8 mouse cellular contexts compared by ENCODE assay signal in the genomic region with DNA sequence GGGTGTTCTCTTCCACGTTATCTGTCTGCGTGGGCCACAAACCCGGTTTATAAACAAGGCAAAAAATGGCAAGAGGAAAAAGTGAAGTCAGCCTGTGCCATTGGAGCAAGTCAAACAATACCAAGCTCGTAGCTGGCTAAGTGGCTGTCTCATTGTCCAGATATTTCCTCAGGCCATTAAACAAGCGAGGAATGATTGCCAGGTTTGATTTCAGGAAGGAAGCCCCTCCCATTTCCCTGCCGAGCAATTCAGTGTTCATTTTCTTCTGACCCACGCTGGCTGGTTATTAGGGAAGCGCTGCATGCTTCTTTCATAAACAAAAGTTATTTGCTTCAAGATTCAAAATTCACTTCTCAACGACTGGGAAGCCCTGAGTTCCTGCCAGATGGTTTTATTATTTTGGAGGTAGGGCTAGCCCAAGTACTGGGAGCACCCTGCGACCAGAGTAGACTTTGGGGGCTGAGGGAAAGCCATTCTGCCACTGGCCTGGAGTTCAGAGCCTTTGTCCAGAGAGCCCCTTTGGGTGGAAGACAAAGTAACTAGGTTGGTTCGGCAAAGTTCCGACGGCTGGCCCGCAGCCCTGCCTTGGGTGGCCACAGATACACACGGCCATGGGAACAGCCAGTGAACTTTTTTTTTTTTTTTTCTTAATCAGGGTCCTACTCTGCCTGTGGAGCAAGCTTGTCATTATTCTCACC. TPM values are rescaled to one million over a fixed set of nuclear protein-coding genes. Genes with fewer than 3 reads are reported as not detected.
DNase-seq lines count a peak whose midpoint lies in the region; ATAC-seq and TF ChIP-seq lines count a peak whose summit lies in the region.

No protein-coding gene starts in this region.

- no peak for TF ChIP-seq CTCF in gastrocnemius, adult 2 months (IDR thresholded peaks at IDR 0.05)

- H3K4me3 ChIP-seq in gastrocnemius, adult 2 months: no peak overlapping the region
- no peak overlapping the region for H3K4me3 ChIP-seq in hindbrain, embryonic 16.5 days (ENCODE audit: low read length)
- no peak overlapping the region for H3K4me3 ChIP-seq in liver, embryonic 15.5 days (replicated peaks)
- H3K4me3 ChIP-seq in stomach, embryonic 16.5 days (replicated peaks; ENCODE audit: low read length): no peak overlapping the region

- peaks cover 15% of the 10 kb centered on the region for H3K4me1 ChIP-seq in hindbrain, embryonic 16.5 days (ENCODE audit: control insufficient read depth, insufficient read depth, low read depth, low read length)
- H3K4me1 ChIP-seq in liver, embryonic 15.5 days (replicated peaks): peaks cover 11% of the 10 kb centered on the region; the same call in 1 of the 2 replicates
- peaks cover 36% of the 10 kb centered on the region for H3K4me1 ChIP-seq in stomach, embryonic 16.5 days (ENCODE audit: control insufficient read depth, insufficient read depth, low read length)

- H3K36me3 ChIP-seq in hindbrain, embryonic 16.5 days (ENCODE audit: control insufficient read depth, insufficient read depth, low read length): no peaks in the 10 kb centered on the region
- H3K36me3 ChIP-seq in liver, embryonic 15.5 days (replicated peaks): no peaks in the 10 kb centered on the region
- no peaks in the 10 kb centered on the region for H3K36me3 ChIP-seq in stomach, embryonic 16.5 days (ENCODE audit: control insufficient read depth, insufficient read depth, low read length)

- no peak for ATAC-seq in hindbrain, embryonic 16.5 days
- no peak for ATAC-seq in liver, embryonic 15.5 days (ENCODE audit: insufficient read depth)
- ATAC-seq in stomach, embryonic 16.5 days (ENCODE audit: insufficient read depth, low FRiP score): 0 out of 2 replicates have a peak, but pooled peaks have one; percentile 9

- DNase-seq in urinary bladder, postnatal 25 days (ENCODE audit: low spot score): peak; percentile 34
- no peak for DNase-seq in urinary bladder, postnatal 10 days (ENCODE audit: low spot score)
- DNase-seq in gastrocnemius, adult 2 months: peak; percentile 73
- DNase-seq in cerebellum, adult 11-12 months: no peak
- DNase-seq in thymus, postnatal 36 days: no peak

- 39% methylated on average over 15 of the region's 15 CpGs for WGBS in hindbrain, embryonic 16.5 days
- 17% methylated on average over 15 of the region's 15 CpGs for WGBS in liver, embryonic 15.5 days (ENCODE audit: insufficient replicate concordance)
- 38% methylated on average over 15 of the region's 15 CpGs for WGBS in stomach, embryonic 16.5 days

- peak overlapping the region; percentile 92 for H3K27ac ChIP-seq in gastrocnemius, adult 2 months
- H3K27ac ChIP-seq in hindbrain, embryonic 16.5 days (ENCODE audit: low read depth, low read length): peak overlapping the region; percentile 54
- H3K27ac ChIP-seq in liver, embryonic 15.5 days (replicated peaks): peak overlapping the region; percentile 78
- peak overlapping the region; percentile 97 for H3K27ac ChIP-seq in stomach, embryonic 16.5 days (ENCODE audit: low read length)

- no peak overlapping the region for H3K9ac ChIP-seq in hindbrain, embryonic 16.5 days (ENCODE audit: low read depth, low read length)
- no peak overlapping the region for H3K9ac ChIP-seq in liver, embryonic 15.5 days
- peak overlapping the region; percentile 61 for H3K9ac ChIP-seq in stomach, embryonic 16.5 days (ENCODE audit: low read length)

- H3K9me3 ChIP-seq in hindbrain, embryonic 16.5 days (ENCODE audit: control insufficient read depth, low read length): no peaks in the 10 kb centered on the region
- no peaks in the 10 kb centered on the region for H3K9me3 ChIP-seq in liver, embryonic 15.5 days (replicated peaks)
- H3K9me3 ChIP-seq in stomach, embryonic 16.5 days (replicated peaks; ENCODE audit: control insufficient read depth, low read length): no peaks in the 10 kb centered on the region

- no peaks in the 10 kb centered on the region for H3K27me3 ChIP-seq in hindbrain, embryonic 16.5 days (replicated peaks; ENCODE audit: control insufficient read depth, insufficient read depth, low read length)
- H3K27me3 ChIP-seq in liver, embryonic 15.5 days: no peaks in the 10 kb centered on the region
- H3K27me3 ChIP-seq in stomach, embryonic 16.5 days (ENCODE audit: control insufficient read depth, insufficient read depth, low read length): no peaks in the 10 kb centered on the region

- H3K4me2 ChIP-seq in hindbrain, embryonic 16.5 days (ENCODE audit: low read length): no peak overlapping the region
- no peak overlapping the region for H3K4me2 ChIP-seq in liver, embryonic 15.5 days
- 0 out of 2 replicates have a peak overlapping the region, but pooled peaks have one; percentile 5 for H3K4me2 ChIP-seq in stomach, embryonic 16.5 days (ENCODE audit: low read depth, low read length)

- intact Hi-C loops in gastrocnemius, adult 2 months (cut with DNase I): loop anchor here (2.0 kb wide), 1 partner anchor 19 kb away; no protein-coding TSS in a partner anchor

RNA-seq across cellular contexts. Expression of a gene that starts 46.5 kb away (rescaled TPM):
- total RNA-seq in gastrocnemius, adult 2 months (2021): 10 to 100 TPM; 59.2 to 65.5 TPM
- polyA plus RNA-seq in hindbrain, embryonic 16.5 days (2015; fragmentation: Nextera tagmentation; extraction: Ambion mirVana): 29.5 and 38.4 TPM in 2 replicates
- polyA plus RNA-seq in liver, embryonic 15.5 days (2015; fragmentation: Nextera tagmentation; extraction: Ambion mirVana): 9.2 and 10.2 TPM in 2 replicates
- 13.1 and 15.2 TPM in 2 replicates for polyA plus RNA-seq in stomach, embryonic 16.5 days (2015; fragmentation: Nextera tagmentation; extraction: Ambion mirVana)

Comparison
In these comparisons a context has a peak if more than half of its experiments do, and no peak if none do; other contexts are left out.
1. DNase-seq: peak in urinary bladder, postnatal 25 days (single experiment) and gastrocnemius, adult 2 months (single experiment); none in urinary bladder, postnatal 10 days (single experiment), cerebellum, adult 11-12 months (single experiment) and thymus, postnatal 36 days (0 of 2).
2. Peak in every context shown above with its lines, with median percentiles within 50 percentile points of each other: H3K27ac ChIP-seq.